Mouse (Mus musculus) kidney, adult 2 months (tissue): Measurements from ENCODE around the gene Fads3. TPM values are rescaled to one million over a fixed set of nuclear protein-coding genes. Genes with fewer than 3 reads are reported as not detected.

Source experiments
- DNase-seq: peaks from one replicate; pipeline ENCODE4 v3.0.0; 2021
- H3K27ac ChIP-seq: fragments of 200-500 bp; 2 replicates; pipeline ENCODE4 v1.5.1; 2012; ENCODE audit warnings: low read depth, low read length, control low read depth, inconsistent platforms; ENCODE audit not compliant: insufficient read depth
- H3K27me3 ChIP-seq: fragments of 200-500 bp; replicated peaks from 2 replicates; pipeline ENCODE4 v1.6.1; 2012; ENCODE audit warnings: mild to moderate bottlenecking, moderate library complexity, low read length, inconsistent platforms; ENCODE audit not compliant: control insufficient read depth, insufficient read depth
- H3K36me3 ChIP-seq: fragments of 200-500 bp; 2 replicates; pipeline ENCODE4 v1.6.1; 2012; ENCODE audit warnings: mild to moderate bottlenecking, moderate library complexity, low read length, inconsistent platforms; ENCODE audit not compliant: control insufficient read depth, insufficient read depth
- H3K4me1 ChIP-seq: fragments of 200-500 bp; 2 replicates; pipeline ENCODE4 v1.6.1; 2011; ENCODE audit warnings: low read length; ENCODE audit not compliant: control insufficient read depth, insufficient read depth
- H3K4me3 ChIP-seq: fragments of 200-500 bp; 2 replicates; pipeline ENCODE4 v1.5.1; 2011; ENCODE audit warnings: mild to moderate bottlenecking, low read depth, low read length, control low read depth; ENCODE audit not compliant: insufficient read depth
- CTCF ChIP-seq: fragments of 200-500 bp; conservative IDR thresholded peaks from 2 replicates; pipeline ENCODE4 v1.5.1; 2011; ENCODE audit warnings: low read depth, mild to moderate bottlenecking, control low read depth, low read length, moderate library complexity, mixed read lengths; ENCODE audit not compliant: insufficient read depth, insufficient read length
- POLR2A ChIP-seq: fragments of 200-500 bp; IDR thresholded peaks from one replicate; pipeline ENCODE4 v1.6.1; 2011; ENCODE audit warnings: low read depth, low read length, control low read depth
- WGBS: fragments of 180-500 bp; shearing (Covaris S2); methylation state at CpG from one replicate; pipeline ENCODE4 v1.1.7; 2018; 5-methylcytosine and 5-hydroxymethylcytosine counted together
- polyA plus RNA-seq: library from polyadenylated mRNA; depleted of rRNA; stranded (reverse); fragments of >200 nt; gene quantifications from 2 replicates; pipeline ENCODE4 v1.2.3, GENCODE M21; 2012

Gene Fads3
- polyA plus RNA-seq, 1 experiment, result 382 TPM

GRCm38 (mm10) chr19:10022414-10023303 is 18.7 kb upstream of the Fads3 start:
- H3K27me3 ChIP-seq, result no peaks in the 10 kb centered on the region
- TF ChIP-seq CTCF (peak; percentile 52), POLR2A (no peak)
- peaks cover 40% of the 10 kb centered on the region for H3K4me1 ChIP-seq
- H3K36me3 ChIP-seq, result no peaks in the 10 kb centered on the region
- H3K27ac ChIP-seq, result peak overlapping the region; percentile 26; the same call in 1 of the 2 replicates
- peak; percentile 75 for DNase-seq
- WGBS, result 44% methylated on average over 5 of the region's 5 CpGs
- no peak overlapping the region for H3K4me3 ChIP-seq

GRCm38 (mm10) chr19:10023304-10023758 is 18.0 kb upstream of the Fads3 start:
- no peaks in the 10 kb centered on the region for H3K27me3 ChIP-seq
- TF ChIP-seq POLR2A (no peak), CTCF (no peak)
- DNase-seq, result no peak
- H3K36me3 ChIP-seq, result no peaks in the 10 kb centered on the region
- peak overlapping the region; percentile 26; the same call in 1 of the 2 replicates for H3K27ac ChIP-seq
- H3K4me1 ChIP-seq, result peaks cover 40% of the 10 kb centered on the region
- WGBS, result 48% methylated on average over 9 of the region's 9 CpGs
- no peak overlapping the region for H3K4me3 ChIP-seq

GRCm38 (mm10) chr19:10025169-10025875 is 16.0 kb upstream of the Fads3 start:
- DNase-seq, result peak; percentile 85
- H3K4me3 ChIP-seq, result no peak overlapping the region
- TF ChIP-seq CTCF, result no peak
- TF ChIP-seq POLR2A, result no peak
- WGBS, result 10% methylated on average over 8 of the region's 8 CpGs
- H3K36me3 ChIP-seq, result no peaks in the 10 kb centered on the region
- H3K27ac ChIP-seq, result peak overlapping the region; percentile 63
- peaks cover 44% of the 10 kb centered on the region for H3K4me1 ChIP-seq
- no peaks in the 10 kb centered on the region for H3K27me3 ChIP-seq

GRCm38 (mm10) chr19:10029746-10030145 is 11.6 kb upstream of the Fads3 start:
- 61% methylated on average over 2 of the region's 2 CpGs for WGBS
- H3K27me3 ChIP-seq, result no peaks in the 10 kb centered on the region

GRCm38 (mm10) chr19:10033211-10033973 is 8.0 kb upstream of the Fads3 start:
- Histone ChIP-seq H3K27ac (no peak overlapping the region), H3K4me1 (peaks cover 30% of the 10 kb centered on the region), H3K27me3 (no peaks in the 10 kb centered on the region), H3K4me3 (no peak overlapping the region), H3K36me3 (no peaks in the 10 kb centered on the region)
- TF ChIP-seq POLR2A (no peak), CTCF (peak; percentile 85)
- DNase-seq, result peak; percentile 79
- 26% methylated on average over 8 of the region's 8 CpGs for WGBS

More at GRCm38 (mm10) chr19:10029746-10030145, 11.6 kb upstream of the Fads3 start:
- Histone ChIP-seq H3K4me3 (no peak overlapping the region), H3K36me3 (no peaks in the 10 kb centered on the region), H3K4me1 (peaks cover 36% of the 10 kb centered on the region), H3K27ac (peak overlapping the region; percentile 79)
- no peak for TF ChIP-seq POLR2A
- TF ChIP-seq CTCF, result no peak
- DNase-seq, result peak; percentile 90

- Histone ChIP-seq H3K36me3 (no peaks in the 10 kb centered on the region), H3K4me1 (peaks cover 34% of the 10 kb centered on the region), H3K4me3 (no peak overlapping the region), H3K27me3 (no peaks in the 10 kb centered on the region), H3K27ac (no peak overlapping the region)
- 70% methylated on average over 5 of the region's 5 CpGs for WGBS
- DNase-seq, result no peak
- no peak for TF ChIP-seq CTCF
- TF ChIP-seq POLR2A, result no peak
Measured at GRCm38 (mm10) chr19:10034356-10034755, 7.0 kb upstream of the Fads3 start.
